Mouse (Mus musculus): ENCODE measurements around the gene Klhl29. TPM values are rescaled to one million over a fixed set of nuclear protein-coding genes. Genes with fewer than 3 reads are reported as not detected.

The Klhl29 gene
- total RNA-seq, 4 experiments from 2014 or later: 2.1 to 3.5 (median 2.7) TPM

DNA sequence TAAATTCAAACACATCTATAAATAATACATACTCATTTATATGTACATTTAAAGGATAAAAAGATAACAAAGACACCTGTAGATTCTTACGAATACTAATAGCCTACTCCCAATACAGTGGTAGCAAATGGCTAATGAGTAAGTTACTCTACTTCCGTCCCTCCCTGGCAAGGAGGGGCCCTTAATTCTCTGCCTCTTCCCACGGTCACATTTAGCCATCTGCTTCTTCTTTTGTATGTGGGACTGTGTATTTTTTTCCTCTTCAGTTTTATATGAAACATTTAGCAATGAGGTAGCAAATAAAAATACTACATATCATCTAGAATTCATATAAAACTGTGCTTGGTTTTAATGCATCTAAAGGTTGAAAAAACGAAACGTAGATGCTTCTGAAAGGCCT lies 73.6 kb downstream of the Klhl29 start:
- DNase-seq (ENCODE audit: low spot score in 2 of 2): no peak

DNA sequence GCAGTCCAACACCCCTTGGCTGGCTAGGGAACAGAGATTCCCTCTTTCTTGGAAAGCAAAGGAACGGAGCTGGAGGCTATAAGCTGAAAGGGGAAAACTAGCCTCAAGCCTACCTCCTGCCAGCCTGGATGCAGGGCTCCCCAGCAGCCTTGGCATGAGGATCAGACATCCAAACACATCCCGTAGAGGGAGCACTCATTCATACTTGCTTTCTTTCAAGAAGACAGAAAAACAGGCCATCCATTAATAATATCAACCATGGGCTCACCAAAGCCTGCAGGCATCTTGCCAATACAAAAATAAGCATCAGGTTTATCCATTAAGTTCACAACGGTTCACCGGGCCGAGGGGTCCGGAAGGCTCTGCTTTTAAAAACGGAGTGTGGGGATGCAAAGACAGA lies 79.1 kb downstream of the Klhl29 start:
- DNase-seq (ENCODE audit: low spot score in 2 of 2): no peak

DNA sequence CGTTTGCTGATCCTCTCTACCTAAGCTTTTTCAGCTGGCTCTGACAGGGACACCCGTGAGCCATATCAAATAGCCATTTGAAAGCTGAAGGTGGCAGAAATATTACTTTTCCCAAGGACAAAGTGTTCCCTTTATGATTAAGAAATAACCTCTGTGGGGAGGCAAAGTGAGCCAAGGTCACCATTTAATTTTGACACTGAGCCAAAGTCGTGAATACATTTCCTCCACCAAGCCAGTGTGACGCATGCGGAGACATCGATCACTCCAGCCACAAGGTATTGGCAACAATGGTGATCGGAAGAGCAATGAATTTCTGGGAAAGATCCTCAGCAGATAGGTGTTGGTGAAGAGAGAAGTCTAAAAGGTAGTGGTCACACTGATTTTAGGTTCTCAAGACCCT lies 83.2 kb downstream of the Klhl29 start:
- no peak for DNase-seq (ENCODE audit: low spot score in 2 of 2)

DNA sequence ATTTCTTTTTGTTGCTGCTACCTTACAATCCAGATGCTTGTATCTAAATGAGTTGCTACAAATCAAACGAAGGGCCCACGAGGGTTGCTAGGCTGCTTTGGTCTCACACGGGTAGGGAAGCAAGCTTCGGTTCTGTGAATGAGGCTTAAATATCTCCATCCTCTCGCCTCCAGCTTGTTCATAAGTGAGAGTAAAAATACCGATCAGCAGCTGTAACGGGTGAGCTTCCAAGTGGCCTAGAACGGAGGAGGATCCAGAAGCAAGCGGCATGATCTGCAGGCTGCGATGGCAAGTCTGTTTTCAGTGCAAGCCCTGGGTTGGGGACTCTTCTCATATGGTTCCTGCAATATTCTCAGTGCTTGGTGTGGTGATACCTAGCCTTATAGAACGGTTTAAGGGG lies 89.9 kb downstream of the Klhl29 start:
- no peak for DNase-seq (ENCODE audit: low spot score in 2 of 2)

DNA sequence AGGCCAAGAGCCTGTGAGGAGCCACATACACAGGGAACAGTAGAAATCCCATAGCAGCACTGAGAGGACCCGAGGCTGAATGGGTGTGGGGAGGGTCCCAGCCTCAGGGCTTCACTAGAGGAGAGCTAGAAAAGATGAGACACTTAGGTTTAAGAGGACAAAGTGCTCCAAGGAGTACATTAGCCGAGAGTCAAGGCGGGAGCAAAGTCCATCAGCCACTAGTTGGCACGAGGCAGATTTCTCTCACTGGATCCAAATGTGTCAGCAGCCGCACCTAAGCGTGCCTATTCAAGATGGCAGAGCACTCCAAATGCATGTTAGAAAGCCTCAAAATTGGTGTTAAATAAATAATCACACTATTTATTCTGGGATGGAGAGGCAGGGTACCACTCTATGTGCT lies 90.5 kb downstream of the Klhl29 start:
- no peak for DNase-seq (ENCODE audit: low spot score in 2 of 2)

DNA sequence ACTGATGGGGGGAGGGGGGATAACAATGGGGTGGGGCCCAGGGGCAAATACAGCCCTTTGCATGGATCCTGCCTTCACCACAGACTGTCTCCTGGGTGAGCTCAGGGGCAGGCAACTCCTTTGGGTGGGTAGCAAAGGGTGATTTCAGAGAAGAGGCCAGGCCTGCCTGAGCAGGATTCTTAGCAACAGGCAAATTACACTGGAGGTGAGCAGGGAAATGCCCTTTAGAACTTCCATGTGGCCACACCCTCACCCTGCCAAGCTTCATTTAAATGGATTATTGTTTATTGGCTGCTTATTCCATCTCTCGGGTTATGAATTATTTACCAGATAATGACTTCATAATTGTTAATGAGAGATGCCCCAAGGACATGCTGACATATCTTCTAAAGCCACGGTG lies 91.8 kb downstream of the Klhl29 start:
- DNase-seq (ENCODE audit: low spot score in 2 of 2): no peak

DNA sequence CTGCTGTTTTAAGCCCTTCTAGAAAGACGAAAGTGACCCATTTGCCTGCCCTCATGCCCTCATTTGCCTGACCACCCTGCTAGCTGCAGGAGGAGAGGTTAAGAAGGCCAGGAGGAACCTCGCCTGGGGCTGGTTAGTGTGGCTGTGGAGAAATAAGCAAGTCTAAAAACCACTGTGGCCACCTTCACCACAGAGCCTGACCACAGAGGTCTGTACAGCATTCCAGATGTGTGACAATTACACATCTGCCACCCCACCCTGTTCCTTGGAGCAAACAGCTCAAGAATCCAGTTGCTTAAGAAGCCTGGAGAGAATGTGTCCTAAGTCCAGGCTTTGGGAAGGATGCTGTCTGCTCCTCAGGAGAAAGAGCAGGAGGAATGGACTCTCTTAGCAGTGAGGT lies 92.9 kb downstream of the Klhl29 start:
- DNase-seq (ENCODE audit: low spot score in 2 of 2): no peak

DNA sequence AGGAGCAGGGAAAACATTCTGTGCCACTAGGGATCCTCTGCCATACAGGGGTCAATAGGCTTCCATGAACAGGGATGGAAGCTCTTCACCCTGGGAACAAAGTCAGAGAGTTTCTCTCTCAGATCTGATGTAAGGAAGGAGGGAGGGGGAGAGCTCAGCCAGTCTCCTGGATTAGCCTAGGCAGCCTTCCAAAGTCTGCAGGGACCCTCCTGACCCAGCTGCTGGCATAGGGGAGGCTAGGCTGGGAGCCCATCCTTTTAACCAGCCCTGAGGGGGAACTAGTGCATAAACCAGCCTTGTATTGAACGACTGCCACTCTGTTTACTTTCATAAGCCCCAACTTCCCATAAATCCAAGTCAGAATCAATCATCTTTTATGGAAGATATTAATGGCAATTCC lies 95.6 kb downstream of the Klhl29 start:
- DNase-seq (ENCODE audit: low spot score in 2 of 2): no peak

DNA sequence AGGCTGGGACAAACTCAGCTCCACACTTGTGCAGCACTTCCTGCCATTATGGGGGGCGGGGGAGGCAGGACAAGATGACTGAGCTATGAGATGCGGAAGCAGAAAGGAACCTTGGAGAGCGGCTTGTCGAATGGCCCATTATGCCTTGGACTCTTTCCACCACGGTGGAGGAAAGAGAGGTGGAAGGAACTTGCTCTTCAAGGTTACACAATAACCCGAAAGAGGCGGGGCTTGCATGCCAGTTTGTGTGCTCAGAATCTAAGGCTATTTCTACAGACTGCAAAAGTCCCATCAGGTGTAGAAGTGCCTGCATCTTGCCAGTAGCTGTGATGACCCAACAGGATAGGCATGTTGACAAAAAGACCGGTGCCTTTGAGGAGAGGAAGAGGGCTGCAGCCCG lies 98.5 kb downstream of the Klhl29 start:
- no peak for DNase-seq (ENCODE audit: low spot score in 2 of 2)

DNA sequence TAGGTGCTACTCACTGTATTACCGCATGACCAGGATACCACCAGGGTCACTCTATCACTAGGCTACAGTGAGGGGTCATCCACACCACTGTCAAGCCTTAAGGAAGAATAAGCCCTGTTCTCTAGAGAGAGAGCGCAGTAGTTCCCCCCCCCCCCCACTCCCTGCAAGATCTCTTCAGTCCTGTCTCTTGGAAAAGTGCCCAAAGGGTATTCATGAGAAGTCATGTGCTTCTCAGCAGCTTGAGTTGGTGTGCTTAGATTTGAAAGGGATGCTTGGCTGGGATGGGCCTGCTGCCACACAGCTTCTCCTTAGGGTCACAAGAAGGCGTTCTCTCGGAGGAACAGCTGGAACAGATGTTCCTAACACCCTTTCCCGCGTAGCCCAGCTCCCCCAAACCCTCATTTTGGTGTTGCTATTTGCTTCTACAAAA lies 100.0 kb downstream of the Klhl29 start:
- DNase-seq (ENCODE audit: low spot score in 2 of 2): no peak

DNA sequence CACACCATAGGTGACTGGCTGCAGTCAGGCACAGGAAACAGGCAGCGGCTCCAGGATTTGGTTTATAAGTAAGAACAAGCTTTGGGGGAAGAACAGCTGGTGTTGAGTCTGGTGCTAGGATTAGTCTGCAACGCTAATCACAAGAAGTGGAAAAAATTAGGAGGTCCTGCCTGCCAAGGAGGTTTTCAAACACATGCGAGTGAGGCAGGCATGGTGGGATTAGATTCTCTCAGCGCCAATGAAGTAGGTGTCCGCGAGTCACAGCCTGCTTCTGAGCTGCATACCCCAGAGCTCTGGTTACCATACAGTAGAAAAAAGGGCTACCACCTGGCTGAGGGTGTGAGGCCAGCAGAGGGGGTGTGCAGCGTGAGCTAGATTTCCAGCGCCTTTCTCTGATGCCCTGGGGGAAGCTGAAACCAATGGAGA lies 101.0 kb downstream of the Klhl29 start:
- DNase-seq (ENCODE audit: low spot score in 2 of 2): no peak

DNA sequence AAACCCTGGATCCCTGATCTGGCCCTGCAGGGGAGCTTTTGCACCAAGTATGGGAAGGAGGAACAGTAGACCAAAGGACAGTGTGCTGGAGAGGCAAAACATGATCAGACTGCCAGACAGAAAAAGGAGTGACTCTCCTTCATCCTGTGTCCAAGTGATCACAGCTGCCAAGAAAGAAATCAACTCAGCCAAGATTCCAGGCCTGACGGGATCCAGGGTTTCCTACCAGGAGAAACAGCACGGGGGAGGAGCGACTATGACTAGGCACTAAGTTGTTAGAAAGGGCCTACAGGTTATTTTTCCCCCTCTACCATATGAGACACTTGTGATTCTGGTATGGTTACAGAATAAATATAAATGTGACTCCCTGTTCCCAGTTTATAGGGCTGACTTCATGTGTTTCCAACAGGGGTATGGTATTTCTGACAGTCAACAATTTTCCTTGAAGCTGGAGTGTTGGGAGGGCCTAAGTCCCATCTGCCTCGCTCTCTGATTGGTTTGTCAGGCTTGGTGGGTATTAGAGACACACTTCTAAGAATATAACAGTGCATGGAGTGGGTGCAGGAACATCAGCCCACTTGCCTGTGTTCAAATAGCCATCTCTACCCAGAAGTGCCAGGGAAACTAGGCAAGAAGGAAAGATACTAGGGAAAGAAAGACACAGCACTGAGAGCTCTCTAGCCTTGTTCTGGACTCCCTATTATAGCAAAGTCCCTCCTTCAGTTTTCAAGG lies 102.0 kb downstream of the Klhl29 start:
- peak; percentile 43 to 44 for DNase-seq (ENCODE audit: low spot score in 2 of 2)

DNA sequence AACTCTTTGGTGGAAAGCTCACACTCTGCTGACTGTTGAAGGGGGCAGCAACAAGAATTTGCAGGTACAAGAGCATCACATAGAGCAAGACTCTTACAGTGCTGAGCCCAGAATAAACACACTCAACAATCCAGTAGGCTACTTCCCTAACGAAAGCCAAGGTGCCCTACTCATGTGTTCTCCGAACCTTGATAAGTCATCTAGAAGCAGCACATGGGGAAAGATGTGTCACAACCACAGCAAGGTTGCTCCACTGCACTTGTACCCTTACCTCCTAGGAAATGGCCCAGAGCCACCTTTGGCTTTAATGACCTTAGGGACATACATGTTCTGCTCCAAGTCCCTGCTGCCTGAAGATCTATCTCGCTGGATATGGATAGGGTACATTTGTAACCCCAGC lies 105.0 kb downstream of the Klhl29 start:
- DNase-seq (ENCODE audit: low spot score in 2 of 2): no peak

DNA sequence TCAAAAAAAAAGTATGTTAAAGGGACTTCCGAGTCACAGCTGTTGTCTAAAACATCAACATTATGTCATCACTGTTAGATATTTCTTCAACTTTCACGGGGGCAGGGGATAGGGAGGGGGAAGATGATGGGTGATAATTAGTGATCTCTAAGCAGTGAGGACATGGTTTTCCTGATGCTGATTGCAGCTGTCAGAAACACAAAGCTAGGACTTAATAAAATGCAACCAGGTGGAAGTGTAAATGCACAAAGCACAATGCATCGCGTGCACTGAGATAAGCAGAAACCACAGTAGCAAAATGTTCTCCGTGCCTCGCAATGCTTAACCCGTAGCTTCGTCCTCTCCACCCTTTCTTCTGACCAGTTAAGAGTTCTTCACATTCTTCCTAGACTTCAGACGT lies 105.5 kb downstream of the Klhl29 start:
- DNase-seq (ENCODE audit: low spot score in 2 of 2): no peak

DNA sequence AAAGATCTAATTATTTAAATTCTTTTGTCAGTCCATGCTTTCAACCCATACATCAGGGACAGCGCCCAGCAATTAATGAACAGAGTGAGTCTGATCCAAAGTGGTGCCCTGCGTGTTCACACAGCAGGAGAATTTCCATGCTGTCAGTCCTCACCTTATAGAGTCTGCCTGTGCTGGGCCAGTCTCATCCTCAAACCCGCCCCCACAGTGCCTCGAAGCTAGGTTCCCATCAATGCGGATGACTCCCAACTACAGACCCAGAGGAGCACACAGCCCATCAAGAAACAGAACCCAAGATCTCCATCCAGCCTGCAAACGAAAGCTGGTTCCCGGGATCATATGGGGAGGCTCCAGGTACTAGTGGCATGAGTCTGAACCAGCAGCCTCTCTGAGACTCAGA lies 106.4 kb downstream of the Klhl29 start:
- DNase-seq (ENCODE audit: low spot score in 2 of 2): no peak

DNA sequence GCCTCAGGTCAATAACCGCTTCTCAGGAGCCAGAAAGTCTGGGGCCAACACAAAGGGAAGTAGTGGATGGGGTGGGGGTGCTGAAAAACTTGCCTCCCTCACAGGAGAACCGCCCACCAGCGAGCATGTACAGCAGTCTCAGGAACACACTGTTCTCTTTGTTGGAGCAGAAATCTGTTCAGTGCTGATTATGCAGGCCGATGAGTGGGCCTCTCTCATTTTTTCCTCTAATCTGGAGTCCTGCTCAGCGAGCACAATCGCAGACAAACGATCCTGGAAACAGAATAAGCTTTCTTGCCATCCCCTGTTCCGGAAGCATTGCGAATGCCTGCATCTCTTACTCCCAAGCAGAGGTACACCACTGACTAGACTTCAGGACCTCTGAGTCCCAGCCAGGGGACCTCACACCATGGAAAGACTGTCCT lies 107.3 kb downstream of the Klhl29 start:
- DNase-seq (ENCODE audit: low spot score in 2 of 2): no peak

DNA sequence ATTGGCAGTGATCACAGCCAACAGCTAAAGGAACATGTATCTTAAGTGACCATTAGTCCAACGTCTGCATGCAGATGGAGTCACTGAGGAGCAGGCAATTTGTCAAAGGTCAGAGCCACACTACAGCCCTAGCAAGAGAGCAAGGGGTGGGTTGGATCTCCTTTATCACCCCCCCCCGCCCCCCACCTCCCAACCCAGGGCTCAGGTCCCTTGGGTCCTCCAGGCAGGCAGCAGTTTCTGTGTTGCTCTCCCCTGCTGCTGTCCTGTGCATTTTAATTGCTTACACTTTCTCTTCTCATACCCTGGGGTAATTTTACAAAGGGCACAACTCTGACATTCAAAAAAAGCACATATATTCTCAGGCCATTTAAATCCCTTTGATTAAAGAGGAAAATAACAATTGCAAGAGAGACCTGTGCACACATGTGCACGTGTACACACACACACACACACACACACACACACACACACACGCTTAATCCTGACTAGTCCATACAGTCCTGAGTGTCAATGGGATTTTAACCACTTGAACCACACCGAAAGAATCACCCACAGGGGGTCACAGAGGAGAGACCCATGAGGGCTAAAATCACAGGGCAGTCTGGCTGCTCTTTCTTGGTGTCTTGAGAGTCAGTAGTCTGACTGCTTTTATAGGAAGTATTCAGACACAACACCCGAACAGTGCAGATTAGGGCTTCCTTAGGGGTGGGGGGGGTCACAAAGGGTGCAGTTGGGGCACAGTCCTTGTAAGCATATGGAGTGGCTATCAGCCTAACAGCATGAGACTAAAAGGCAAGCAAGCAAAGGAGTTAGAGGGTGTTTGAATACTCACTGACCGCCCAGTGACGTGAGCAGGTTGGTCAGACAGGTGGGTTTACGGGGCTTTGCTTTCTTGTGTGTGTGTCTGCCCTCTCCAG lies 108.0 kb downstream of the Klhl29 start:
- no peak for DNase-seq (ENCODE audit: low spot score in 2 of 2)

DNA sequence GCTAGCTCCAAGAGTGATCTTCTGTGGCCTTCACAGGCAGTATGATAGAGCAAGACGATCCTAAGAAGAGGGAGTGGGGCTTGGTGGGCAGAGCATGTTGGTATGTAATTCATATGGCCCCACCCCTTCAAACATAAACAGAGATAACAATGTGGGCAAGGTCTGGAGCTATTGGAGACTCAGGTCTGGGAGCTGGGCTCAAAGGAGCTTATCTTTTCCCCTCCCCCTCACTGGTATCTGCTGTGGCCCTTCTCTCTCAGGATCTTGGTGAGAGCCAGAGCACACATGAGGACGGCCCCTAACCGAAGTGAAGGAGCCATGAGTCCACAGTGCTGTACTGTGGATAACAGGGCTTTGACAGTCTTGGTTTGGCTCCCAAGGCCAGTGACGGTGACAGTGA lies 108.7 kb downstream of the Klhl29 start:
- DNase-seq (ENCODE audit: low spot score in 2 of 2): no peak

DNA sequence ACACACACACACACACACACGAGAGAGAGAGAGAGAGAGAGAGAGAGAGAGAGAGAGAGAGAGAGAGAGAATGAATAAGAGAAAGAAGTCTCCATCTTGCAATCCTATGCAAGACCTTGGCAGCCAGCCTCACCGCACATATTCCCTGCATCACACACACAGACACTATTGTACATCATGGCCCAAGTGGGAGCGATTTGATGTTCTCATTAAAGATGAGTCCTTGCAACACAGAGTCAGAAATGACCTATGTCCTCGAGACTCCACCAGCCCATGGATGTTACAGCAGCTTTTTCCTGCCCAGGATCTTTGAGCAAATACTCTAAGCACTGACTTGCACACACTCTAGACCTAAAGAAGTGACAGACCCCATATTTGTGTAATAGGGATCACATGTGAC lies 114.0 kb downstream of the Klhl29 start:
- no peak for DNase-seq (ENCODE audit: low spot score in 2 of 2)

DNA sequence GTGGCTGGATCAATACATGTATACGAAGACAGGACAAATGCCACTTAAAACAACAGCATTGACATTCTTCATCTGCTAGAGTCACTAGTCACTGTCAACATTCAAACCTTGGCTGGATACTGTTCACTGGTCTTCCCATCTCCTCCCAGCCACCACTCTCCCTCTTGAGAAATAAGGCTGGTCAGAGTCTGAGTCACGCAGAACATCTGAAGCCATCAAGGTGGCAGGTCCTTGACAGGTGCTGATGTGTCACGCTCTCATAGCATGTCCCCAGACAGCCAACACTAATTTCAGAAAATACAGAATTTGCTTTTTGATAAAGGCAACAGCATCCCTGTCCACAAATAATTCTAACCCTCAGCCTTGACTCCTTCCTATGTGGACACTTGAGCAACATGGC lies 116.7 kb downstream of the Klhl29 start:
- no peak for DNase-seq (ENCODE audit: low spot score in 2 of 2)

DNA sequence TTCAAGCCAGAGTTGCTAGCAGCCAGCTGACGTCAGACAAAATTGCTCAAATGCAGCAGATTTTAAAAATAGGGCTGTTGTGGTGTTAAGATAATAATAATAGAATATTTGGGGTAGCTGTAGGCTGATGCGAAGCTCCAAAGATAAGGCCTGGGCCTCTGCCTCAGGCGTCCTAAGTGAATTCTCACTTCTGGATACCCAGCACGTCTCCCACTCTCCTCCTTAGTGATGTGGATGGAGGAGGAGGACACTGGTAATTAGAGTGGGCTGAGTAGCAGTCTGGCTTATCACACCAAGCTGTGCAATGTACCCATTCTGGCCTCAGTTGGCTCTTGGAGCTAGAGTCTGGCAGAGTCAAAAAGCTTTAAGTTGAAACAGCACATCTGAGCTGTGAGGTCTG lies 118.3 kb downstream of the Klhl29 start:
- DNase-seq (ENCODE audit: low spot score in 2 of 2): no peak

DNA sequence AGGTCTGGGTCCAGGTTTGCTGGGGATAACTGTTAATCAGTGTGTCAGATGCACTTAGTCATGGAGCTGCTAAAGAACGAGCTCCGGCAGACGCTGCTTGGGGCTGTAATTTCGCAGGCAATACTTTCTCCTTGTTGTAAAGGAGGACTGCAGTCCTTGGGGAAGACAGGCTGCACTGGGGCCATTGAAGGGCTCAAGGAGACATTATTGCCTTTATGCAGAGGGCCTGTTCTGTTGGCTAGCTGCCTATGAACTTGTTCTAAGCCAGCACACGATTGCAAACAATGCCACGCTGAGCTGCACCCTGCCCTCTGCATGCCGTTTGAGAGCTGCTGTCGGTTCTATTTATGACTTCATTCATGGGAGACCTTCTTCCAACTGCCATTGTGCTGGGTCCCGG lies 120.4 kb downstream of the Klhl29 start:
- DNase-seq (ENCODE audit: low spot score in 2 of 2): no peak

Data from gastrocnemius, adult 8-10 months (tissue).